Mouse (Mus musculus) liver, embryonic 14.5 days (tissue): ENCODE results near the gene Tex30.
A peak's percentile ranks its signal among the peaks of the same experiment; 100 is the strongest.

Experiments used
- CTCF ChIP-seq: IDR thresholded peaks from 2 replicates; pipeline ENCODE4 v1.5.1; 2016; ENCODE audit warnings: antibody characterized with exemption, low read depth, control low read depth
- EP300 ChIP-seq: IDR thresholded peaks from 2 replicates; pipeline ENCODE4 v1.6.1; 2016; ENCODE audit warnings: antibody characterized with exemption, low read depth

- TF ChIP-seq CTCF (peak; percentile 51), EP300 (no peak)
These were observed 37.6 kb downstream of the Tex30 start for GRCm38 (mm10) chr1:44064625-44065024.
